Mouse (Mus musculus) CH12.LX (cell line): ENCODE data around the gene Schip1.

Experiments
- BHLHE40 ChIP-seq: IDR thresholded peaks from 2 replicates; pipeline ENCODE4 v1.6.1; 2011; ENCODE audit warnings: mild to moderate bottlenecking, low read depth, low read length, improper control_type of control experiment
- CTCF ChIP-seq, 2 experiments: IDR thresholded peaks in 1 of 2; conservative IDR thresholded peaks in 1 of 2; 2 replicates each; pipeline ENCODE4 v1.5.1; 2011 to 2012; ENCODE audit warnings: low read depth in 2 of 2, low read length in 2 of 2, improper control_type of control experiment in 1 of 2, inconsistent platforms in 1 of 2, mild to moderate bottlenecking in 1 of 2, moderate library complexity in 1 of 2
- ELF1 ChIP-seq: IDR thresholded peaks from 2 replicates; pipeline ENCODE4 v1.6.1; 2014; ENCODE audit warnings: low read depth, mild to moderate bottlenecking, inconsistent platforms, low read length, improper control_type of control experiment
- ETS1 ChIP-seq: conservative IDR thresholded peaks from 2 replicates; pipeline ENCODE4 v1.6.1; 2012; ENCODE audit warnings: low read depth, mild to moderate bottlenecking, inconsistent platforms, low read length, improper control_type of control experiment, moderate library complexity
- KAT2A ChIP-seq: IDR thresholded peaks from 2 replicates; pipeline ENCODE4 v1.6.1; 2012; ENCODE audit warnings: low read length, improper control_type of control experiment, inconsistent platforms; ENCODE audit not compliant: insufficient replicate concordance
- MAX ChIP-seq: IDR thresholded peaks from 2 replicates; pipeline ENCODE4 v1.6.1; 2011; ENCODE audit warnings: low read length, improper control_type of control experiment
- NRF1 ChIP-seq: IDR thresholded peaks from 2 replicates; pipeline ENCODE4 v1.6.1; 2014; ENCODE audit warnings: low read depth, mild to moderate bottlenecking, inconsistent platforms, low read length, improper control_type of control experiment, moderate library complexity
- PAX5 ChIP-seq: IDR thresholded peaks from 2 replicates; pipeline ENCODE4 v1.6.1; 2012; ENCODE audit warnings: low read length, inconsistent platforms, mixed read lengths
- POLR2A ChIP-seq: IDR thresholded peaks from 2 replicates; pipeline ENCODE4 v1.6.1; 2011; ENCODE audit warnings: low read depth, mild to moderate bottlenecking, improper control_type of control experiment, low read length
- TBP ChIP-seq: conservative IDR thresholded peaks from 2 replicates; pipeline ENCODE4 v1.6.1; 2011; ENCODE audit warnings: low read depth, low read length, improper control_type of control experiment
- USF1 ChIP-seq: IDR thresholded peaks from 2 replicates; pipeline ENCODE4 v1.6.1; 2014; ENCODE audit warnings: low read depth, mild to moderate bottlenecking, inconsistent platforms, low read length, improper control_type of control experiment

DNA sequence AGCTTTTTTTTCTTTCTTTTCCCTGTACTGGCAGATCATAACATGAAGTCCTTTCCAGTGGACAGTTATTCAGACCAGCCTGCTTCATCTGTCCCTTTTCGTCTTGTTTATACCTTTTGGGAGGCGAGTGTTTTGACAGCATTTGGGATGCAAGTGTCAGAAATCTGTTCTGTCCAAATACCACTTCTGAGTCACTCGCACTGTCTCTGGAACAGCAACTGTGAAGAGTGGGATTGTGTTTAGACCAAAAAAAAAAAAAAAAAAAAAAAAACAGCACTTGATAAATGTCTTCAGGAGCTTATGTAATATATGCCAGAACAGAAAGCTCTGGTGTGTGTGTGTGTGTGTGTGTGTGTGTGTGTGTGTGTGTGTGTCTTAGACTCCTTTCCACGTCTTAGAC lies 505.7 kb downstream of the Schip1 start:
- TF ChIP-seq POLR2A (no peak), MAX (no peak), USF1 (no peak), CTCF (conservative IDR thresholded peaks at IDR 0.05 in 1 of 2, IDR thresholded peaks at IDR 0.05 in 1 of 2; ENCODE audit: low read depth in 2 of 2, low read length in 2 of 2) (no peak), KAT2A (no peak), BHLHE40 (no peak), PAX5 (no peak), NRF1 (no peak), ETS1 (no peak), TBP (no peak), ELF1 (no peak)
